Mouse (Mus musculus): ENCODE results near the gene Neto2.
"Not testable (repeated sequence)": the region's sequence is repeated elsewhere in the genome, so short reads cannot be mapped to it uniquely, and the experiment has no call there.

Gene Neto2

GRCm38 (mm10) chr8:85700751-85701351 is at the start of gene Neto2:
TSS of gene Neto2 (minus strand) at chr8:85700924.
- DNase-seq (ENCODE audit: low read depth, low spot score) = peak; percentile 19

- DNase-seq (ENCODE audit: low read depth, low spot score) = no peak
Measured at GRCm38 (mm10) chr8:85745053-85745452, 44.3 kb upstream of the Neto2 start.

GRCm38 (mm10) chr8:85730545-85730944 is 29.8 kb upstream of the Neto2 start:
- DNase-seq (ENCODE audit: low read depth, low spot score) = no peak

GRCm38 (mm10) chr8:85717271-85717670 is 16.5 kb upstream of the Neto2 start:
- no peak for DNase-seq (ENCODE audit: low read depth, low spot score)

- DNase-seq (ENCODE audit: low read depth, low spot score) = no peak
Measured at GRCm38 (mm10) chr8:85716696-85717095, 16.0 kb upstream of the Neto2 start.

- no peak for DNase-seq (ENCODE audit: low read depth, low spot score)
Measured at GRCm38 (mm10) chr8:85706988-85707387, 6.3 kb upstream of the Neto2 start.

GRCm38 (mm10) chr8:85700101-85700750 is 498 bp downstream of the Neto2 start:
- peak; percentile 8 for DNase-seq (ENCODE audit: low read depth, low spot score)

GRCm38 (mm10) chr8:85699051-85699450 is 1.7 kb downstream of the Neto2 start:
- DNase-seq (ENCODE audit: low read depth, low spot score) = peak; percentile 48

GRCm38 (mm10) chr8:85665146-85665545 is 35.6 kb downstream of the Neto2 start:
- no peak for DNase-seq (ENCODE audit: low read depth, low spot score)

GRCm38 (mm10) chr8:85661995-85662394 is 38.7 kb downstream of the Neto2 start:
- DNase-seq (ENCODE audit: low read depth, low spot score) = no peak

- DNase-seq (ENCODE audit: low read depth, low spot score) = no peak
Measured at GRCm38 (mm10) chr8:85651201-85651600, 49.5 kb downstream of the Neto2 start.

- DNase-seq (ENCODE audit: low read depth, low spot score) = no peak
Measured at GRCm38 (mm10) chr8:85648553-85648952, 52.2 kb downstream of the Neto2 start.

GRCm38 (mm10) chr8:85644921-85645665 is 55.6 kb downstream of the Neto2 start:
- no peak for DNase-seq (ENCODE audit: low read depth, low spot score)

- DNase-seq (ENCODE audit: low read depth, low spot score) = no peak
Measured at GRCm38 (mm10) chr8:85624450-85624849, 76.3 kb downstream of the Neto2 start.

GRCm38 (mm10) chr8:85623246-85623645 is 77.5 kb downstream of the Neto2 start:
- no peak for DNase-seq (ENCODE audit: low read depth, low spot score)

GRCm38 (mm10) chr8:85618789-85619188 is 81.9 kb downstream of the Neto2 start:
- no peak for DNase-seq (ENCODE audit: low read depth, low spot score)

GRCm38 (mm10) chr8:85617125-85617524 is 83.6 kb downstream of the Neto2 start:
- DNase-seq (ENCODE audit: low read depth, low spot score) = not testable (repeated sequence)

GRCm38 (mm10) chr8:85608836-85609235 is 91.9 kb downstream of the Neto2 start:
- no peak for DNase-seq (ENCODE audit: low read depth, low spot score)

GRCm38 (mm10) chr8:85607804-85608203 is 92.9 kb downstream of the Neto2 start:
- DNase-seq (ENCODE audit: low read depth, low spot score) = no peak

- no peak for DNase-seq (ENCODE audit: low read depth, low spot score)
Measured at GRCm38 (mm10) chr8:85606974-85607373, 93.8 kb downstream of the Neto2 start.

GRCm38 (mm10) chr8:85606561-85606960 is 94.2 kb downstream of the Neto2 start:
- DNase-seq (ENCODE audit: low read depth, low spot score) = no peak

- DNase-seq (ENCODE audit: low read depth, low spot score) = no peak
Measured at GRCm38 (mm10) chr8:85604201-85604600, 96.5 kb downstream of the Neto2 start.

Measured in c-Kit-negative CD71-positive TER-119-positive erythroid progenitor cells, embryonic 14.5 days (primary cell).